Mouse (Mus musculus) lung, adult 18-20 months (tissue): ENCODE measurements around the gene Lcmt1.

ENCODE experiments used
- DNase-seq, 2 experiments: peaks; one replicate each; pipeline ENCODE4 v3.0.0; 2022; ENCODE audit warnings: mixed read lengths in 2 of 2

Gene Lcmt1

DNA sequence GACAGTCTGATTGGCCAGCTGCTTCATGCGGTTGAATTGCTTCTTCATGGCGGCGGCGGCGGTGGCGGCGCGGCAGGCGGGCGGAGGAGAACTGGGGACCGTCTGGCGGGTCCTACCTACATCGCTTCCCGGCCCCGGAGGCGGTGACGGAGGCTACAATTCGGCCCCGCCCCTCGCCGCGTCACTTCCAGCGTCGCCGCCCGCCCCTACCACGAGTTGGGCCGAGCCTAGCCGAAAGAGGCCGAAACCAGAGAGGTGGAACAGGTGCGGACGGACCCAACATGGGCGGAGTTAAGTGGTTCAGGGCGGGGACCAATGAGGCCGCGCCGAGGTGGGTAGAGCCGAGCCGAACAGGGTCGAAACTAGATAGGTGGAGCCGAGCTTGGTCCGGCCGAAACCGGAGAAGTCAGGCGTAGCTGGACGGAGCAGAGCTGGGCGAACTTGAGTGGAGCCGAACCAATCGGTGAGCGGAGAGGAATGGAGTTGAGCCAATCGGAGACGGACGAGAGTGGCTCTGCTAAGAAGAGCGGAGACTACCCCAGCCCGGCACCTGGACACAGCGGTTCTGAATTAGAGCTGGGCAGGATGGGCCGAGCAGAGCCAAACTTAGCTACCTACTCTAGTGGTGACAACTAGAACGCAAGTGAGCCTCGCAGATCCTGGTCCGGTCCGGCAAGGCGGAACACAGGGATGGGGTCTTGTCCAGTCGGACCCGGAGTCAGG is at the start of gene Lcmt1, which contains the start of gene Arhgap17:
TSS of gene Lcmt1 (plus strand) at position 26 of the 723 bp plus-strand sequence.
TSS of gene Arhgap17 (minus strand) at position 157 of the 723 bp plus-strand sequence.
- peak; percentile 97 to 98 for DNase-seq

DNA sequence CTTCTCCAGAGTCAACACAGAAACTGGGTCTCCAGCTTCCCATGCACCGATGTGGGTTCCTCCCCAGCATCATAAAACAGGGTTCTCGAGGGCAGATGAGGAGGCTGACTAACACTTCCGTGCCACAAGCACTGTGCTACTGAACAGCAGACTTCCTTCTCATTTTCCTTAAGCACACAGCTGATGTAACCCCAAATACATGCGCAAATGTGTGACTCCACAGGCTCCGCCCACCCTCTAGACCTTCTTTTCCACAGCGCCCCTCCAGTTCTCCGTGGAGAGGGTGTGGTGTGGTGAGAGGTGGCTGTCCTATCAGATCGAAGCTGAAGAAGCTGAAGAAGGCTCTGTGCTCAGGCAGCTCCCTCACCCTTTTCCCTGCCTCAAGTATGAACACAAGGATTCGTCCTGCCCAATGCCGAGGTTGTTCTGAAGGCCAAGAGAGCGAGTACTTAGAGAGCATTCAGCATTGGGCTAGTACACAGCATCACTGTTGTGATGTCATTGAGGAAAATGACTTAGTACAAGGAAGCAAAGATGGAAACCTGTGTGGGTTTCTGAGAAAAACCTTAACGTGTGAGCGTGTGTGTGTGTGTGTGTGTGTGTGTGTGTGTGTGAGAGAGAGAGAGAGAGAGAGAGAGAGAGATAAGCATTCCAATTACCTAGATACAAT is 47.0 kb upstream of the Lcmt1 start:
- peak; percentile 59 to 72 for DNase-seq

DNA sequence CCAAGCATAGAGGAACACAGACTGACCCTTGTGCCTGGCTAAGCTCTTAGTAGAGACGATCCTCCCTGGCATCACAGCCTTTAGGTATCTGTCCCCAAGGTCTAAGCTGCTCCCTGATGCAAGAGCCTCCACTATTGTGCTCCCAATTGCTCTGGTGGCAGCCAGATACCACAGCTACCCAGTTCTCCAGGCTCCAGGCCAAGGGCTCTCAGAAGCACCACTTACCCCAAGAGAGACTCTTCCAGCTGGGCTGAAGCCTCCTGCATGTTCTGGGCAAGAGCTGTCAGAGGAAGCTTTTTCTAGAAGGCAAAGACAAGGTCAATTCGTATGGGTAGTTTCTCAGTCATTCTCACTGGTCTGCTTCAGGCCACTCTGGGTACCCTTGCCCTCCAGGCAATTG is 46.2 kb upstream of the Lcmt1 start:
- peak; percentile 76 to 78 for DNase-seq

GRCm38 (mm10) chr7:123324105-123324504 is 45.5 kb upstream of the Lcmt1 start:
- no peak for DNase-seq

DNA sequence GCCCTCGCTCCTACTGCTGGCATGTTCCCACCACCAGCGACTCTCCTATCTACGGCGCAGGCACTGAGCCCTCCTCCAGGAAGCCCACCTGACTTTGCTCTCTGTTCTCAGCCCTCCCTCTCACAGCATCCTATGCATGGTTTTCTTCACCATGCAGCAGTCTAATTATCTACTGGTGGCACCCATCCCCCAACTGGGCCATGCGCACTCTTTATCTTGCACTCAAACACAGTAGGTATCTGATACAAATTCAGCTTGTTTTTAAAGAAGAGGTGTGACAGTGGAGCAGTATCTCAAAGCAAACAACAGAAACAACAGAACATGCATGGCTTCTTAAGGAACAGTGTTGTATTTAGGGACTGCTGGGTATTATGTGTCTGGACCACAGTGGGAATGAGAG is 43.5 kb upstream of the Lcmt1 start:
- no peak for DNase-seq

DNA sequence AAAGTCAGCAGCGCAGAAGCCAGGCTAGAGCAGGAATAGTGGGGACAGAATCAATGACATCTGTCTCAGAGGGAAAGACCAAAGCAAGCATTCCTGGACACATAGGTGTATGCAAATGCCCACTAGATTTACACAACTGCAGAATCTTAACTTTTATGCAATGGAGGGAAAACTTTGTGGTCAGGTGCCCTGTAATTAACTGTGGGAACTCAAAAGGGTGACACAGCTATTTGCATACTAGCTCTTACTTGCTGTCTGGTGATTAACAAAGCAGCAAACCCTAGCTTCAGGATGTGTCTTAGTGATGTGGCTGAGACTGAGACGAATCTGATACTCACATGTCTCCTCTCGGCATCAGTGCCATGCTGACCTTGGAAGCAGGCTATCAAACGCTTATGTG is 42.7 kb upstream of the Lcmt1 start:
- DNase-seq = no peak

DNA sequence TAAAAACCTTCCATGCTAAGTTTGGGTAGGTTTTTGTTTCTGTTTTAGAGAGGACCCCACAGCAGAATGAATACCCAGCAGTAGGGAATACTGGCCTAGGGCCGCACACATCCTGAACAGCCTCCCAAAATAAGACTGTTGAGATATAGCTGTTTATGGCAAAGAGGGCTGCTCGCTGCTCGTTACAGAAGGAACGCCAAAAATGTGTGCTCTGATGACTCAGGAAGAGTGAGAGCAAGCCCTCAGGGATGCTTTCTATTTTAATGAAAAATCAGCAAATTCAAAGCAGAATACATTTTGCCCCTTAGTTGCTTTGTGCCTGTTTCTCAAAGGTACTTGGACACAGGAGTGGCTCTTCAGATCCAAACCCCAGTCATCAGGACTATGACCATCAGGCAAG is 41.7 kb upstream of the Lcmt1 start:
- no peak for DNase-seq

DNA sequence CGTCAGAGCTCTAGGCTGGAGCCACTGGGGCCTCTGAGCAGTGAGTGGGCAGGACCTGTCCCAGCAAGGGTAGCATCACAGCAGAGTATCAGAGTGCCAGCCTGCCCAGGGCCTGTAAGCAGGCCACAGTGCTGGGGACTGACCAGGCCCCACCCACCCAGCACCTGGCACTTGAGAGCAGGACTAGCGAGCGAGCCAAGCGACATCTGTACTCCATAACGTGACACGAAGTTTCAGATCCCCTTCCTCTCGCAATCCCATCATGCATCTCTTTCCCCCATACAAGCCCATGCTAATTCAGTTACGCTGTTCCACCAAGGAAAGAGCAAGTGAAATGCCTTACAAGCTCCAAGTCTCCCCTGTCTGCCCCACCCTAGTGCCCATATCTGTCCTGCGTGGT is 39.1 kb upstream of the Lcmt1 start:
- DNase-seq = no peak

DNA sequence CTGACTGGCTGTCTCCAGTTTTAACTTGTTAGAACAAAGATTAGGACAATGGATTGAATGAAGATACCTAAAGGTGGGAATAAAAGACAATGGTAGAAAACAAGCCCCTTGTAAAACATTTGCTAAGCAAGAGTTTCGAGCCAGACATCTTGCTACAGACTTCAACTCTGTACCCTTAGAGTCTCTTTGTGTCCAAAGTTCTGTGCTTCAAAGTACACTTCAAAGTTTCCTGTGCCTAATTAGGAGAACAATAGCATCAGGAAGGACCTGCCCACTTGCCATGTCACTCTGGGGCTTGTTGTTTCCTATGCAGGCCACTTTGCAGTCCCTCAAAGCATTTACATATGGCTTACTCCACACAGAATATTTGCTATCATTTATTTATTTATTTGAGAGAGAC is 33.3 kb upstream of the Lcmt1 start:
- DNase-seq = no peak

GRCm38 (mm10) chr7:123338351-123338750 is 31.2 kb upstream of the Lcmt1 start:
- no peak for DNase-seq

DNA sequence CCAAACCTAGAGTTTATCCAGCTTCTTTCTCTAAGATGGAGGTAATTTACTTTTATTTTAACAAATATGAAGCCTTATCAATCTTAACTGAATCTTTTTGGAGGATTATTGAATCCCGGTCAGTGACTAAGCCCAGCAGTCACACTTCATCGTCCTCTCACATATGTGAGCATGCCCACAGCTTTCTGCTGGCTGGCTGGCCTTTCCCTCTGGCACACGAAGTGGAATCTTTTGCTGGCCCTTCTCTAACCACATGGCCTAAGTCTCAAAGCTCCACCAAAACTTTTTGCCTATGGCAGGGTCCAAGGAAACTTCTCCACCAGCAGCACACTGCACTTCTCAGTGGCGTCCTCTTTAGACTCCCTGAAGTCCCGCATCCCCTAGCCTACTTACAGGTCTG is 27.7 kb upstream of the Lcmt1 start:
- no peak for DNase-seq

DNA sequence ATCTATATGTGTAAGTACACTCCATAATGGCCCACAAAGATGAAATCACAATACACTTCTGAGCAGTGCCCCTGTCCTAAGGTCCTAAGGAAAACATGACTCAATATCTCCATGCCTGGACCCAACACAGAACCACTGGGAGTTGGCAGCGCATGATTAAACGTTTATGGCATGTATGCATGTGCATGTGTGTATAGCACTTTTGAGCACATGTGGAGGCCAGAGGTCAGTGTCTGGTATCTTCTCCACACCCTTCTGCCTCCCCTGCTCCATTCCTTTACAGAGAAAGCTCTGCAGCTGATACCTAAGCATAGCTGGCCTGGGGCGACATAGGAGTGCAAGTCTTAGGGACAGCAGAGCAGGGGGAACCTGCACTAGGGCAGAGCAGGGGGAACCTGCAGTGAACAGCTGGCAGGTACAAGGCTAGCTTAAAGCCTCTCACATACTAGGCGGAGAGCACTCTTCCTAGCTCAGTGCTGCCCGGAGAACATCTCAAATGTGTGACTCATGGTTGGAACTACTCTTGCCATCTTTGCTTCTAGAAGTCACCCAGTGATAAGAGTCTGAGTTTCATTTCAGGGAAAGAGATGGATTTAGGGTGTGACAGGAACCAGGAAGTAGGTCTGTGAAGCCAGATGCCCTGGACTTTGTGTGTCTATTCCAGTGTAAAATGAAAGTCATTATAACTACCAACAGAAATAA is 25.4 kb upstream of the Lcmt1 start:
- DNase-seq = no peak

GRCm38 (mm10) chr7:123345041-123345544 is 24.5 kb upstream of the Lcmt1 start:
- DNase-seq = no peak

GRCm38 (mm10) chr7:123346631-123347290 is 22.8 kb upstream of the Lcmt1 start:
- no peak for DNase-seq

- no peak for DNase-seq
Measured at GRCm38 (mm10) chr7:123349813-123350212, 19.8 kb upstream of the Lcmt1 start.

DNA sequence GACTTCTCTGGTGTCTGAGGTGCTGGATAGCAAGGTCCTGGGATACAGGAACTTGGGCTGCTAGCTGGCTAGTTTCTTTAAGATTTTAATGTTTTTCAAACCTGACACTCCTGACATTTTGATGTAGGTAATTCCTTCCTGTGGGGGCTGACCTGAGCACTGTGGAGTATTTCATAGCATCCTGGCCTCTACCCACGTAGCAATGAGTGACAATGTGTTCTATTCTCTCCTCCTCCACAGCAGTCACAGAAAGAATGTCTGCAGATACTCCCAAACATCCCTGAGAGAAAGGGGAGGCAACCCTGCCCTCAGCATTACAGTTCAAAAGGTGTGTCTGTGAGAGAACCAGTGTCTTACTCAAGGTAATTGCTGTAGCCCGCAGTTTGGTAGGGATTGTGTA is 19.3 kb upstream of the Lcmt1 start:
- no peak for DNase-seq

DNA sequence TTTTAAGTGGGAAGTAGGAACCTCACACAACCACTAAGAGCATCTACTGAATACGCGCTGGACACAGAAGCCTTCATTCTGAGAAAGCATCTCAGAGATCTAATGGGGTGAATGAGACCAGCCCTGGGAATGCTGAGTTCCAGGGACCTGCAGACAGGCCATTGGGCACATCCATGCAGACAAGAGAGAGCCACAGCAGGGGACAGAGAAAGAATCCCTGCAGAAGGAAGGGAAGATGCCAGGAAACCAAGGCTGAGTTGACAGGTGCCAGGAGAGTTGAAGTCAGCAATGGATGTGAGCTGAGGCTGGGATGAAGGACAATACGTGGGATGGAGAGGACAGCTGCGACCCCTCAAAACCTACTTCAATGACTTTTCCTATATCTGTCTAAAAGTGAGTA is 16.5 kb upstream of the Lcmt1 start:
- DNase-seq = no peak

DNA sequence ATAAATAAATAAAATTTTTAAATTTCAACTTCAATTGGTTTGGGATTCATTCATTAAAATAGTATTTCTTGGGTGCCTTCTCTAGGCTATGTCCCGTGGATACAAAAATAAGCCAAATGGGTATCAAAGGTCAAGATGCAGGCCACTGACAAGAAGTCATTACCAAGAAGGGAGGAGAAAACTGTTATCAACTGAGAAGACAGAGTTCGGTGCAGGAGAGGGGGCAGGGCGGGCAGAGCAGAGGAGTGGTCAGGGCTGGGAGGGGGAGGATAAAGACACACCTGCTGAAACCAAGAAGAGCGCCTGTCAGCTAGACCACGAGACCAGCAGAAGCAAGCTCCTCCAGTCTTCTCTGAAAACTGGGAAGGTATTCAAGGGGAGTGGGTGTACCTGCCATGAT is 15.7 kb upstream of the Lcmt1 start:
- DNase-seq = no peak

DNA sequence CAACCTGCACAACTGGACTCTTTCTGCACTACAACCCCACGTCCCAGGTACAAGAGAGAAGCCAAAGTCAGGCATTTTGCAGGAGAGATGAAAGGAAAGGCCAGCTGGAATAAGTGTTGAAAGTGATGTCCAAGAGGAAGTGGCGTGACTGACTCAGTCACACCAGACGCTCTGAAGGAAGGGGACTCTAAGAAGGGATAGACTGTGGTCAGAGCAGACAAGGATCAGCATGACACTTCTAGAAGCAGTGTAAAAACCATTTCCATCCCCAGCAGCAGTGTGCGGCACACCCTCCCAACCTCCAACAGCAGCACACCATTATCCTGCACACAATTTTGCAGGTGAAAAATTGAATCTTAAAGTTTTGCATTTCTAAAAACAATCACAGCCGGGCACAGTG is 15.2 kb upstream of the Lcmt1 start:
- no peak for DNase-seq

DNA sequence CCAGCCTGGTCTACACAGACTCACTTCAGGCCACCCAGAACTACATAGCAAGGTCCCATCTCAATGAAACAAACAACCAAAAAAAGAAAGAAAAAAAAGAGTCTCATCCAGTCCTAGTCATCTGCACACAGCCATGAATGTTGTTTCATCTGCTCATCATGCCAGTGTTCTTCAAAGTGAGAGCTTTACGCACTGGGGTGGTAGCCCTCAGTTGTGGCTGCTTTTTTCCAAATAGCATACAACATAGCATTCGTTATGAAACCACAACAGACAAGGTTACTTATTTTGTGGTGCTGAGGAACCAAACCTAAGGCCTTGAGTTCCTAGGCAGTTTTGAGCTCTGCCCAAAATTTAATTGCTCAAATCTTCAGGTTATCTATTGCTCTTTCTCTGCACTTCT is 14.7 kb upstream of the Lcmt1 start:
- no peak for DNase-seq

GRCm38 (mm10) chr7:123356158-123356557 is 13.4 kb upstream of the Lcmt1 start:
- no peak for DNase-seq

DNA sequence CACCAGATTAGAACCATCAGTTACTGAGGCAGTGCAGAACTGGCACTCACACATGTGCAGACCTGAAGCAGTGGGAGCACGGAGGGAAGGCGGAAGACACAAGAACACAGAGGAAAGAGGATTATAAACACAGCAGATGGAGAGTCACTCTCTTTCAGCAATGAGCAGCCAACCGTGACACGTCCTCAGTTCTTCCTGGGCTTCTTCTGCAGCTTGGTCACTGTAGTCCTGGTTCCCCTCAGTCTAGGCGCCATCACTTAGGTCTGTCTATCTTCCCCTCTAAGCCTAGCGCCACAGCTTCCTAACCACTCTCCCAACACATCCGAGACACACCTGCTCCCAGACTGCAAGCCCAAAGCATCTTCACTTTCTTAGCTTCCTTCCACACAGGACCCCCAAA is 10.5 kb upstream of the Lcmt1 start:
- DNase-seq = no peak

GRCm38 (mm10) chr7:123360185-123360584 is 9.4 kb upstream of the Lcmt1 start:
- DNase-seq = no peak
